Mouse (Mus musculus): ENCODE results near the gene Kcnip4. TPM values are rescaled to one million over a fixed set of nuclear protein-coding genes. Genes with fewer than 3 reads are reported as not detected.

Kcnip4 gene
- polyA plus RNA-seq, 1 experiment = not detected

DNA sequence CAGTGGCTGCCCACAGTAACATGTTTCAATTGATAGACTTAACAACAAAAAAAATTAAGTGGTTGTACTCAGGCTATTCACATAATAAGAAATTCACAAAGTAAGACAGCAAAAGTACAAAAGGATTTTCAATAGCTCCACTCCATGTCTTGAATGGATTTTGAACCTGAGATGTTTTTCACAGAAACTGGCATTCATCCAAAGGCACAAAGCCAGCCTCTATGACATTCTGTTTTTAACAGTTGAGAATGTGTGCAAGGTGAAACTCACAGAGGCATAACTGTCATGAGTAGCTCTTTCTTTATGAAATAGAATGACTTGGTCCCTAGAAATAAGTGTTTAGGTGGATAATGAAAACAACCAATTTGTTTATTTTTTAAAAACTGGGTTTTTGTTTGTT, 206.0 kb downstream of the Kcnip4 start:
- Histone ChIP-seq H3K4me1 (ENCODE audit: control insufficient read depth, insufficient read depth, insufficient read length, low read length) (no peaks in the 10 kb centered on the region), H3K27ac (replicated peaks; ENCODE audit: low read depth, low read length) (no peak overlapping the region), H3K4me3 (ENCODE audit: insufficient read depth, low read depth, low read length) (no peak overlapping the region)

DNA sequence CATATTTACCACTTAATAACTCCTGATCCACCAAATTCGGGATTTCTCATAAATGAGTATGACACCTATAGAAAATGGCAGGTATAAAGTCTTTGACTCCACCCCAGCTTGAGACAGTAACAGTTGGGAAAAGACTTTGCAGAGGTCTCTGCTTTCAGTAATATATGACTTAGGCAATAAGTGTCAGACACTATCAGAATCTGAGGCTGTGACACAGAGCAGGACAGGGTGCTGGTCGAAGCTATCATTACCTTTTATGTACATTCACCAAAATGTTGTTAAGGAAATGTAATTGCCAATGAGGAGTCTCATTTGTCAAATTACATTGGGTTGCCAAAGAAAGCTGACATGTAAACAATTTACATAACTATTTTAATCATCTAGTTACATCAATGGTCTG, 206.8 kb downstream of the Kcnip4 start:
- no peak overlapping the region for H3K4me3 ChIP-seq (ENCODE audit: insufficient read depth, low read depth, low read length)
- H3K27ac ChIP-seq (replicated peaks; ENCODE audit: low read depth, low read length) = no peak overlapping the region
- H3K4me1 ChIP-seq (ENCODE audit: control insufficient read depth, insufficient read depth, insufficient read length, low read length) = no peaks in the 10 kb centered on the region

DNA sequence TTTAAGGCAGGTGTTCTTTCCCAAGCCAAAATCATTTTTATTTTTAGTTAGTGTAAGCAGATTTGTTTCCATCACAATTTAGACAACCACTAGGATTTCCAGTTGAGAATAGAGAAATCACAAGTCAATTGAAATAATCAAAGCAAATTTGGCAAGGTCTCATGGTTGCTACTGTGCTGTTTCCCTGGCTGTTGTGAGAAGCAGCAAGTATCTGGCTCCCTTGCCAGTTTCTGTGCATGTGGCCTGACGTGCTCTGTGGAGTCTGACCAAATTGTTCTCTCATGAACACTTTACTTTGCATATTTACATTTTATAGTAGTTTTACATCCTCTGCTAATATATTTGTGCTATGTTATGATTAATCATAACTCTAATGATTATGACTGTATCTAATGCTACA, 217.9 kb downstream of the Kcnip4 start:
- H3K4me1 ChIP-seq (ENCODE audit: control insufficient read depth, insufficient read depth, insufficient read length, low read length) = no peaks in the 10 kb centered on the region
- no peak overlapping the region for H3K27ac ChIP-seq (replicated peaks; ENCODE audit: low read depth, low read length)
- no peak overlapping the region for H3K4me3 ChIP-seq (ENCODE audit: insufficient read depth, low read depth, low read length)

DNA sequence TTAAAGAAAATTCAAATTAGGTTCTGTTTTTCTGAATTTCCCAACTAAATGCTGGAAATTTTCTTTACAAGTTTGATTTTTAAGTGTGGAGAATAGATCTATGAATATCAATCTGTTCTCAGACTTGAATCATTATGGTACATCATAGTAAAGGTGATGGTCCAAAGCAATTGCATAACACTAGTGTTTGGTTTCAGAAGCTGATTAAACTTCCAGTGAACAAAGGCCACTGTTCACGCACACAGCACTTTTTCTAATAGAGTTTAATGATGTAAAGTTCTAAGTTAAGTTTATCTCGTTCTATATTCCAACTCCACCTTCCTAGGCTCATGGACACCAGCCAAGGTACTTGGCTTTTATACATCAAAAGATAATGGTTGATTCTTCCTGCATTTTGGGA, 219.4 kb downstream of the Kcnip4 start:
- no peak overlapping the region for H3K27ac ChIP-seq (replicated peaks; ENCODE audit: low read depth, low read length)
- no peak overlapping the region for H3K4me3 ChIP-seq (ENCODE audit: insufficient read depth, low read depth, low read length)
- H3K4me1 ChIP-seq (ENCODE audit: control insufficient read depth, insufficient read depth, insufficient read length, low read length) = no peaks in the 10 kb centered on the region

DNA sequence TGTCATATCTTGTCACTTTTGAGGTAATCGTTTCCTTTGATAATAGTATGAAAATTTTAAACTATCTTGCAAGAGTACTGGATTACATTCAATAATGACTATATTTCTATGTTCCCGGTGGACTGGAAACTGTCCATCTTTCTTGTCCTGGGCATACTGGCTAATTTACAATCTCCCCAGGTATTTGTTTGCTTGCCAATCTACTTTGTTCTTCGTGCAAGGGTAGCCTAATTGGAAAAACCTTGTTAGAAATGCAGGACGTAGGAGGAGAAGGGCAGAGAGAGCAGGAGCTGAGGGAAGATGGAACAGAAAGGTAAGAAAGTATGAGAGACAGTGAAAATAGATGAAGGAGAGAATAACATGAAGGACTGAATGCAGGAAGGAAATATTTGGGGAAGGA, 226.1 kb downstream of the Kcnip4 start:
- no peak overlapping the region for H3K27ac ChIP-seq (replicated peaks; ENCODE audit: low read depth, low read length)
- H3K4me1 ChIP-seq (ENCODE audit: control insufficient read depth, insufficient read depth, insufficient read length, low read length) = no peaks in the 10 kb centered on the region
- H3K4me3 ChIP-seq (ENCODE audit: insufficient read depth, low read depth, low read length) = no peak overlapping the region

DNA sequence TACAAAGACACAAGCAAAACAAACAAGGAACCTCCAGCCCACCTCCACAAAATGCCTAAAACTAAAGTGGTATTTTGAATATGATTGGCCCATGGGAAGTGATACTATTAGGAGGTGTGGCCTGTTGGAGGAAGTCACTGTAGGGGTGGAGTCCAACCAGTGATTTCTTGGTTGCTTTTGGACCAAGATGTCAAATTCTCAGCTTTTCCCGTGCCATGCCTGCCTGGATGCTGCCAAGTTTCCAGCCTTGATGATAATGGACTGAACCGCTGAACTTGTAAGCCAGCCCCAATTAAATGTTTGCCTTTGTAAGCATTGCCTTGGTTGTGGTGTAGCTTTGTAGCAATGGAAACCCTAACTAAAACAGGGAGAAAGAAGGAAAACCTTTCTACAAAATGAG, 232.3 kb downstream of the Kcnip4 start:
- Histone ChIP-seq H3K4me1 (ENCODE audit: control insufficient read depth, insufficient read depth, insufficient read length, low read length) (no peaks in the 10 kb centered on the region), H3K4me3 (ENCODE audit: insufficient read depth, low read depth, low read length) (no peak overlapping the region), H3K27ac (replicated peaks; ENCODE audit: low read depth, low read length) (no peak overlapping the region)

DNA sequence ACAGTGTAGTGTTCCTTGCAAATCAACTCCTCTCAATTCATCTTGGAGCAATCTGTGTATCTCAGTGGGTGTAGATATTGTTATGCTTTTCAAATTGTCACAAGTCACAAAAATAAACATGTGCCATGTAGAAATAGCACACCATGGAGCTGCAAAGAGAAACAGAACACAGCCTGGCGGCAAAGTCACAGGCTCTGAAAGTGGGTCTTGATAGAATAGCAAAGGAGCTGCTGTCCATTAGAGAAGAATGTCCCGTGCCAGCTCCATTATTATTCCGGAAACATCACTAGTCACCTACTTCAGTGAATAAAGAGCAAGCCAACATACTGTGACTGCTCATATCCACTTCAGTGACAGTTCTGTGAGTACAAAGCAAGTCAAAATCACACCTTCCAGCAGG, 232.9 kb downstream of the Kcnip4 start:
- no peak overlapping the region for H3K27ac ChIP-seq (replicated peaks; ENCODE audit: low read depth, low read length)
- H3K4me1 ChIP-seq (ENCODE audit: control insufficient read depth, insufficient read depth, insufficient read length, low read length) = no peaks in the 10 kb centered on the region

DNA sequence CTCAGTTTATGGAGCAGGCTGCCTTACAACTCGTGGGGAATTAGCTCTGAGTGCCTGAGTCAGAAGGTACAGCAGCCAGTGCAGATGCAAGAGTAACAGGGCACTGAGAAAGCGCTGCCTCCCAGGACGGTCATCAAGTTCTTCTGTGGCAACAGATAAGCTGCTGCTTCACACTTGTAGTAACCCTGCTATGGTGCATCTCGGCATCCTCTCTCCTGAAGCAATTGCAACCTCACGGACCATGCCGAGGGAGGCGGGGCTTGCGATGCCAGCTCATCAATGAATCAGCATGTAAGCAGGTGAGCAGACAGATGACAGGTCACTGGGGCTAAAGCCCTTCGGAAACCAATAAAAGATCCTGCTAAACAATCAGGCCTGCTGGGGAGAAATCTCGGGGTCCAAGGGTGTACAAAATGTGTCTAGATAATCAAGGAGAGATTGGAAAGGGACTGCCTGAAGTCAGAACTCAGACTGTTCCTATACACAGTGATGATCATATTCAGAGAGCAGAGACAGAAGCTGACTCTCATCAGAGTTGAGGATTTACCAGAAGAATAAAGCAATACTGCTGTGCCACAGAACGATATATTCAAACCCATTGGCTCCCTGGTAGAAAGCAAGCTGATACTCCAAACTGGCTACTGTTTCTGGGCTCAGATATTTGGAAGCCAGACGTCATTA, 239.1 kb downstream of the Kcnip4 start:
- H3K27ac ChIP-seq (replicated peaks; ENCODE audit: low read depth, low read length) = no peak overlapping the region
- no peak overlapping the region for H3K4me3 ChIP-seq (ENCODE audit: insufficient read depth, low read depth, low read length)
- no peaks in the 10 kb centered on the region for H3K4me1 ChIP-seq (ENCODE audit: control insufficient read depth, insufficient read depth, insufficient read length, low read length)

More for the DNA sequence above, 232.9 kb downstream of the Kcnip4 start:
- H3K4me3 ChIP-seq (ENCODE audit: insufficient read depth, low read depth, low read length) = no peak overlapping the region

DNA sequence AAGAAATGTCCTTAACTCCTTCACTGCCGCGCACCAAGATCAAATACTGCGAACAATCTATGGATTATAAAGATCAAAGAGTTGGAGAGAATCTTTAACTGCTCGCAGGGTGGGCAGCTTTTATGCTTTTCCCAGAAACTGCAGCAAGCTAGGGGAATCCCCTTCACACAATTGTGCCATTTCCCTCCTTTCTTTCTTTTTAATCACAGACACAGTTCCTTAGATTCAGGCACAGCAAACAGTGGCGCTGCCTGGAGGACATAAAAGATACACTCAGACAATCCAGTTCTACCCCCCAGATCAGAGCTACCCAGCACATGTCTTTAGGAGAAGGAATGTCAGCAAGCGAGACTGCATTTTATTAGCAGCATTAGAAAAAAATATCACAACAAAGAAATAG, 239.9 kb downstream of the Kcnip4 start:
- Histone ChIP-seq H3K27ac (replicated peaks; ENCODE audit: low read depth, low read length) (no peak overlapping the region), H3K4me1 (ENCODE audit: control insufficient read depth, insufficient read depth, insufficient read length, low read length) (no peaks in the 10 kb centered on the region), H3K4me3 (ENCODE audit: insufficient read depth, low read depth, low read length) (no peak overlapping the region)

DNA sequence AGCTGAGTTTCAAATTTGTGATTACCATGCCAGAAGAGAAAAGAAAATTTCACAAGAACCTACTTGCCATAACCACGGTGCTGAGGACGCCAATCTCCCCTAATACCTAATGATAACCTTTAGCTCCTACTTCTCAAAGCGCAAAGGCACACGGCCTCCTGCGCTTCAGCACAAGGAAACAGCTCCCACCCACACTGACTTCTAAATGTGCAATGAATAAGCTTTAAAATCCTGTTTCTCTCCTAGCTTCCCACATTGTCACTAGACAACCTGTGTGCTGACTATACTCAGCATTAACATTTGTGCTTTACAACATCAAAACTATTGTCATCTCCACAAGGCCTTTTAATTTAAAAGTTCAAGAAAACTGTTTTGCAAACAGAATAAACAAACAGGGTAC, 241.3 kb downstream of the Kcnip4 start:
- no peak overlapping the region for H3K27ac ChIP-seq (replicated peaks; ENCODE audit: low read depth, low read length)
- H3K4me3 ChIP-seq (ENCODE audit: insufficient read depth, low read depth, low read length) = no peak overlapping the region

DNA sequence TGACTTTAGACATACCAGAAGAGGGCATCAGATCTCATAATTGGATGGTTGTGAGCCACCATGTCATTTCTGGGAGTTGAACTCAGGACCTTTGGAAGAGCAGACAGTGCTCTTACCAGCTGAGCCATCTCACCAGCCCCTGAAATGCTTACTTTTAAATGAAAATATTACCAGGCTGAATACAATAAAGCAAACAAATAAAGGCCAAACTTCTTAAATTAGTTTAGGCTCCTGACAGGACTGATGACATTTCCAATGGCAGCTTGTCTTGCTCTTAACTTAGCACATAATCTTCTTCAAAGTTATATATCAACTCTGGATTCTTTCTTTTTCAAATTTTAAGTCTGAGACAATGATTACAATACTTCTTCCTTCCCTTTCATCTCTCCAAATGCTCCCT, 252.8 kb downstream of the Kcnip4 start:
- no peaks in the 10 kb centered on the region for H3K4me1 ChIP-seq (ENCODE audit: control insufficient read depth, insufficient read depth, insufficient read length, low read length)
- H3K27ac ChIP-seq (replicated peaks; ENCODE audit: low read depth, low read length) = no peak overlapping the region
- H3K4me3 ChIP-seq (ENCODE audit: insufficient read depth, low read depth, low read length) = no peak overlapping the region

More for the DNA sequence above, 241.3 kb downstream of the Kcnip4 start:
- H3K4me1 ChIP-seq (ENCODE audit: control insufficient read depth, insufficient read depth, insufficient read length, low read length) = no peaks in the 10 kb centered on the region

DNA sequence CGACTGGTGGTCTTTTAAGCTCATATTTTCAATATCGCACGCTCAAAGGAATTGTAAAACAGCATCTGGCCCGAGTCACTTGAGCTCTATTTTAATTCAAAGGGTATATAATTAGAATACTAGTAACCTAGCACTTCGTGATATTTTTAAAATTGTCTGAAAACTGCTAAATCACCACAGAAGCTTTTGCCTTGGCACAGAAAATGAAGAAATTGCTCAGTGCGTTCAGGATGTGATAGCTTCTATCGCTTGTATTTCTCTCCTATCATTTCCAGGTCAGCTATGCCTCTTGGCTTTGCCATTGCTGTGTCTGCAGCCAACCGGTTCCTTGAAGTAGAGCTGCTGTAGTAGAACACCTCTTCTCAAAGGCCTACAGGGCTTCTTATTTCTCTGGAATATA, 255.9 kb downstream of the Kcnip4 start:
- Histone ChIP-seq H3K4me3 (ENCODE audit: insufficient read depth, low read depth, low read length) (no peak overlapping the region), H3K27ac (replicated peaks; ENCODE audit: low read depth, low read length) (no peak overlapping the region)

DNA sequence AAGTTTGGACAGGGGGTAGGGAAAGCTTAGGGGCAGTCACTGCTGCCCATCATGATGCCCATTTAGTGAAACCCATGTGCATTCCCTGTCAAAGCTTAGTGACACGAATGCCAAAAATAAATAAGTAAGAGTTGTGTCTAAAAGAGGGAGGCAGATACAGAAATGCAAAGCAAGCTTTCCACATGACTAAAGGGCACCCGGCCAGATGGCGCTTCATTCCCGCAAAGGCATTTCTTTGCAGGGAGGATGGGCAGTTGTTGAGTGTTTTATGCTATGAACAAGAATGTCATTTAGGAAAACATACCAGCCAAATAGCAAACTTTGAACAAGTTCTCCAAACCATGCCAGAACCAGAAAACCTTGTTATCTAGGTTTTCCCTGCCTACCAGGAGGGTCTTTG, 265.4 kb downstream of the Kcnip4 start:
- Histone ChIP-seq H3K4me3 (ENCODE audit: insufficient read depth, low read depth, low read length) (no peak overlapping the region), H3K27ac (replicated peaks; ENCODE audit: low read depth, low read length) (no peak overlapping the region), H3K4me1 (ENCODE audit: control insufficient read depth, insufficient read depth, insufficient read length, low read length) (no peaks in the 10 kb centered on the region)

More for the DNA sequence above, 255.9 kb downstream of the Kcnip4 start:
- H3K4me1 ChIP-seq (ENCODE audit: control insufficient read depth, insufficient read depth, insufficient read length, low read length) = no peaks in the 10 kb centered on the region

DNA sequence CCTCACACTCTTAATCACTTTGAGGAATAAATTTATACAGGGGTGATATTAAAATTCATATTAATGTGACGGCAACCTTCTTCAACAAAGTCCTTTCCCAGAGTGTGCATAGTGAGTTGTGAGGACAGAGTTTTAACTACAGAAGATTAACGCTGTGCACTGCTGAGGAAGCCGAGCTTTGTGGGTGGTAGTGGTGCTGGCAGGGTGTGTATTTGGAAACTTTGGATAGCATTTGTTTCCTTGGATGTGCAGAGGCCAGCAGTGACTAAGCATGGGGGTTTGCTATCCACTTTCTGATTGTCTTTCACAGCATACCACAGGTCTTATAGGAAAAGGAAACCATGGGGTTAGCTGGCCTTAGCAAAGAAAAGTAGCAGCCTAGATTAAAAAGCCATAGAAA, 267.9 kb downstream of the Kcnip4 start:
- Histone ChIP-seq H3K4me3 (ENCODE audit: insufficient read depth, low read depth, low read length) (no peak overlapping the region), H3K4me1 (ENCODE audit: control insufficient read depth, insufficient read depth, insufficient read length, low read length) (no peaks in the 10 kb centered on the region), H3K27ac (replicated peaks; ENCODE audit: low read depth, low read length) (no peak overlapping the region)

DNA sequence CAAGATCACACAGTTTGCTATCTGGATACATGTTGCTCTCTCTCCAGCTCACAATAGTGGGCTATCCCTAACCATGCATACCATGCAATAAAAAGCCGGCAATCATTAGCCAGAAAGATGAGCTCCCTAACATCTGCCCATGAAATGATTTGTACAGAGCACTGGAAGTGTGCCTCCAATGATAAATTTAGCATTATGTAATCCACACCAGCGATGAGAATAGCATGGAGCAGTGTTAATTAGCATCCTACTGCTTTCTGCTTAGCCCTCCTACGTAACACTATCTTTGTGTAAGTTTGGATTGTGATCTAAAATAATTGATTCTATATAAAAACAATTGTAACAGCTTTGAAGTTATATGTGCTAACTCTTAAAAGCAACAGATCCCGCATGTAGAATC, 268.7 kb downstream of the Kcnip4 start:
- Histone ChIP-seq H3K27ac (replicated peaks; ENCODE audit: low read depth, low read length) (no peak overlapping the region), H3K4me3 (ENCODE audit: insufficient read depth, low read depth, low read length) (no peak overlapping the region), H3K4me1 (ENCODE audit: control insufficient read depth, insufficient read depth, insufficient read length, low read length) (no peaks in the 10 kb centered on the region)

DNA sequence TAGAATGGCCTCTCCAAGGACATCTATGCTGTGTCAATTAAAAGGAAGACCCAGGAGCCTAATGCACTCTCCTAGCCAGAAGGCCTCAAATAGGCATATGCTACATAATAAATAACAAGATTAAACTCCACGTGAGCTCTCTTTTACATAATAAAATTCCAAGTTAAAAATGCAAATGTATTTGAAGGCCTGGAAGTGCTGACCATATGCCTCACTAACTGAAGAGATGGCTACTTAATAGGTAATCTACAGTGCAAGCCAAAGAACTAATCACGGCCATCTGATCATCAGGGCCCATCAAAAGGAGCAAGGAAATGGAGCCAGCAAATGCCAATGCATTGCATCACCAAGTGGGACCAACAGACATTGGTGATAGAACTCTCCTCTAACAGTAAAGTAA, 277.6 kb downstream of the Kcnip4 start:
- Histone ChIP-seq H3K4me1 (ENCODE audit: control insufficient read depth, insufficient read depth, insufficient read length, low read length) (no peaks in the 10 kb centered on the region), H3K27ac (replicated peaks; ENCODE audit: low read depth, low read length) (no peak overlapping the region), H3K4me3 (ENCODE audit: insufficient read depth, low read depth, low read length) (no peak overlapping the region)

All from brown adipose tissue, adult 24 weeks (tissue).